Mouse (Mus musculus): ENCODE data around the gene Phka2.

The Phka2 gene

GRCm38 (mm10) chrX:160598562-160599458 is 96.8 kb downstream of the Phka2 start:
- DNase-seq = peak; percentile 40 to 64

- DNase-seq = no peak
Measured at GRCm38 (mm10) chrX:160601053-160601452, 99.1 kb downstream of the Phka2 start.

- no peak for DNase-seq
Measured at GRCm38 (mm10) chrX:160602770-160603169, 100.8 kb downstream of the Phka2 start.

GRCm38 (mm10) chrX:160603316-160603715 is 101.3 kb downstream of the Phka2 start:
- no peak for DNase-seq

GRCm38 (mm10) chrX:160603981-160604541 is 102.1 kb downstream of the Phka2 start:
- DNase-seq = no peak

GRCm38 (mm10) chrX:160609849-160610248 is 107.9 kb downstream of the Phka2 start:
- peak; percentile 35 to 42 for DNase-seq

GRCm38 (mm10) chrX:160610482-160610881 is 108.5 kb downstream of the Phka2 start:
- DNase-seq = no peak

- DNase-seq = no peak
Measured at GRCm38 (mm10) chrX:160610882-160611644, 109.1 kb downstream of the Phka2 start.
